ENCODE assay signal across 34 mouse cellular contexts in genomic region chr2:121730486-121730885, GRCm38 (mm10).
"Had no signal": no experiment of that assay in that cellular context is flagged by ENCODE, and none has a peak within 500 bp of the region (broad histone marks: within the 10 kb centered on the region; RNA-seq: fewer than 3 reads in every experiment).

No protein-coding gene starts in this region.

- H3K27me3 ChIP-seq: heart, embryonic 12.5 days; heart, embryonic 13.5 days; heart, embryonic 15.5 days; hindbrain, embryonic 12.5 days; hindbrain, embryonic 13.5 days; hindbrain, embryonic 15.5 days; intestine, embryonic 15.5 days; kidney, embryonic 15.5 days had no signal

- H3K36me3 ChIP-seq: heart, embryonic 12.5 days; heart, embryonic 13.5 days; heart, embryonic 15.5 days; hindbrain, embryonic 10.5 days; hindbrain, embryonic 12.5 days; hindbrain, embryonic 13.5 days; hindbrain, embryonic 15.5 days; intestine, embryonic 15.5 days; kidney, embryonic 15.5 days had no signal

- H3K4me2 ChIP-seq: heart, embryonic 12.5 days; heart, embryonic 13.5 days; heart, embryonic 15.5 days; hindbrain, embryonic 12.5 days; hindbrain, embryonic 13.5 days; hindbrain, embryonic 14.5 days; hindbrain, embryonic 15.5 days; intestine, embryonic 15.5 days; kidney, embryonic 15.5 days had no signal

- H3K9me3 ChIP-seq: heart, embryonic 12.5 days; heart, embryonic 13.5 days; heart, embryonic 15.5 days; hindbrain, embryonic 10.5 days; hindbrain, embryonic 12.5 days; hindbrain, embryonic 13.5 days; hindbrain, embryonic 15.5 days; intestine, embryonic 15.5 days; kidney, embryonic 15.5 days had no signal

- H3K4me1 ChIP-seq: heart, embryonic 12.5 days; heart, embryonic 13.5 days; heart, embryonic 15.5 days; hindbrain, embryonic 10.5 days; hindbrain, embryonic 12.5 days; hindbrain, embryonic 15.5 days; intestine, embryonic 15.5 days; kidney, embryonic 15.5 days had no signal

- H3K27ac ChIP-seq: heart, embryonic 13.5 days; heart, embryonic 15.5 days; hindbrain, embryonic 10.5 days; hindbrain, embryonic 12.5 days; hindbrain, embryonic 13.5 days; hindbrain, embryonic 14.5 days; hindbrain, embryonic 15.5 days; hindbrain, postnatal 0 days; intestine, embryonic 15.5 days; kidney, embryonic 15.5 days; kidney, postnatal 0 days; layer of hippocampus, adult 2 months; left cerebral cortex, adult 2 months had no signal

- H3K4me3 ChIP-seq: heart, embryonic 12.5 days; heart, embryonic 13.5 days; heart, embryonic 15.5 days; hindbrain, embryonic 10.5 days; hindbrain, embryonic 12.5 days; hindbrain, embryonic 13.5 days; hindbrain, embryonic 15.5 days; intestine, embryonic 15.5 days; kidney, embryonic 15.5 days; layer of hippocampus, adult 2 months; left cerebral cortex, adult 2 months had no signal

- H3K9ac ChIP-seq: heart, embryonic 12.5 days; heart, embryonic 13.5 days; heart, embryonic 15.5 days; hindbrain, embryonic 12.5 days; hindbrain, embryonic 13.5 days; hindbrain, embryonic 14.5 days; hindbrain, embryonic 15.5 days; intestine, embryonic 15.5 days; kidney, embryonic 15.5 days had no signal

- ATAC-seq: hindbrain, embryonic 16.5 days; hindbrain, postnatal 0 days; inflammation-experienced regulatory T-cells, adult 6 months; intestine, embryonic 15.5 days; intestine, embryonic 16.5 days; intestine, postnatal 0 days had no signal

- DNase-seq: heart, postnatal 10 days; heart, postnatal 14 days; heart, postnatal 36 days; heart, postnatal 4 days; kidney, adult 11 months; kidney, adult 18-20 months; kidney, adult 2 months; kidney, adult 8-10 months; kidney, adult 9 months; kidney, postnatal 10 days; kidney, postnatal 14 days; kidney, postnatal 25 days; kidney, postnatal 36 days; kidney, postnatal 4 days; layer of hippocampus, adult 9-11 months; layer of hippocampus, postnatal 36 days had no signal
